Mouse (Mus musculus) limb, embryonic 14.5 days (tissue): Measurements from ENCODE around the gene Anxa2. TPM values are rescaled to one million over a fixed set of nuclear protein-coding genes. Genes with fewer than 3 reads are reported as not detected.
A peak's percentile ranks its signal among the peaks of the same experiment; 100 is the strongest.

ENCODE experiments used
- ATAC-seq: fragments of 200-750 bp; cut with Nextera tagmentation; 2 replicates; pipeline ENCODE4 v1.8.0; 2017; ENCODE audit warnings: low read depth, moderate number of reproducible peaks, moderate TSS enrichment; ENCODE audit not compliant: low FRiP score
- DNase-seq: peaks from one replicate; pipeline ENCODE4 v3.0.0-alpha.2; 2015; ENCODE audit warnings: low spot score
- H3K27ac ChIP-seq: fragments of 300-500 bp; sonication (generic); replicated peaks from 2 replicates; pipeline ENCODE4 v1.5.1; 2014; ENCODE audit warnings: low read depth, mild to moderate bottlenecking, low read length, moderate library complexity, mixed read lengths
- H3K27me3 ChIP-seq: fragments of 300-500 bp; sonication (generic); 2 replicates; pipeline ENCODE4 v1.6.1; 2014; ENCODE audit warnings: low read length, mixed read lengths; ENCODE audit not compliant: control insufficient read depth, insufficient read depth
- H3K36me3 ChIP-seq: fragments of 300-500 bp; sonication (generic); 2 replicates; pipeline ENCODE4 v1.6.1; 2014; ENCODE audit warnings: mild to moderate bottlenecking, low read length, moderate library complexity, mixed read lengths; ENCODE audit not compliant: control insufficient read depth, insufficient read depth
- H3K4me1 ChIP-seq: fragments of 300-500 bp; sonication (generic); 2 replicates; pipeline ENCODE4 v1.6.1; 2014; ENCODE audit warnings: antibody characterized with exemption, low read length, mixed read lengths; ENCODE audit not compliant: control insufficient read depth, insufficient read depth
- H3K4me2 ChIP-seq: fragments of 300-500 bp; sonication (generic); replicated peaks from 2 replicates; pipeline ENCODE4 v1.6.1; 2014; ENCODE audit warnings: low read depth, mild to moderate bottlenecking, low read length, moderate library complexity; ENCODE audit not compliant: severe bottlenecking
- H3K4me3 ChIP-seq: fragments of 300-500 bp; sonication (generic); replicated peaks from 2 replicates; pipeline ENCODE4 v1.5.1; 2014; ENCODE audit warnings: low read length
- H3K9ac ChIP-seq: fragments of 300-500 bp; sonication (generic); 2 replicates; pipeline ENCODE4 v1.6.1; 2014; ENCODE audit warnings: mild to moderate bottlenecking, low read depth, low read length, moderate library complexity; ENCODE audit not compliant: severe bottlenecking
- H3K9me3 ChIP-seq: fragments of 300-500 bp; sonication (generic); 2 replicates; pipeline ENCODE4 v1.6.1; 2016; ENCODE audit warnings: low read length; ENCODE audit not compliant: control insufficient read depth
- POLR2A ChIP-seq: fragments of 200-500 bp; IDR thresholded peaks from 2 replicates; pipeline ENCODE4 v1.8.0; 2012; ENCODE audit warnings: inconsistent platforms, mild to moderate bottlenecking, moderate library complexity, borderline replicate concordance; ENCODE audit not compliant: insufficient read depth, insufficient read length; ENCODE audit errors: extremely low read depth
- WGBS: fragments of 180-500 bp; shearing (Covaris S2); extraction: QIAGEN DNeasy Blood & Tissue Kit; methylation state at CpG from one replicate; pipeline ENCODE4 v1.1.7; 2014; 5-methylcytosine and 5-hydroxymethylcytosine counted together
- polyA plus RNA-seq, 2 experiments: library from polyadenylated mRNA; depleted of rRNA in 1 of 2; stranded (reverse) in 1 of 2; unstranded in 1 of 2; fragments of >200 nt; fragmentation: Nextera tagmentation in 1 of 2; extraction: Ambion mirVana in 1 of 2; gene quantifications; 2 replicates each; pipeline versions ENCODE4 v1.2.1 to v1.2.3; 2012 to 2014

The Anxa2 gene
- 610 and 760 TPM in 2 replicates for polyA plus RNA-seq (2012; rRNA removed)
- 1,278 and 1,417 TPM in 2 replicates for polyA plus RNA-seq (2014; fragmentation: Nextera tagmentation; extraction: Ambion mirVana)

DNA sequence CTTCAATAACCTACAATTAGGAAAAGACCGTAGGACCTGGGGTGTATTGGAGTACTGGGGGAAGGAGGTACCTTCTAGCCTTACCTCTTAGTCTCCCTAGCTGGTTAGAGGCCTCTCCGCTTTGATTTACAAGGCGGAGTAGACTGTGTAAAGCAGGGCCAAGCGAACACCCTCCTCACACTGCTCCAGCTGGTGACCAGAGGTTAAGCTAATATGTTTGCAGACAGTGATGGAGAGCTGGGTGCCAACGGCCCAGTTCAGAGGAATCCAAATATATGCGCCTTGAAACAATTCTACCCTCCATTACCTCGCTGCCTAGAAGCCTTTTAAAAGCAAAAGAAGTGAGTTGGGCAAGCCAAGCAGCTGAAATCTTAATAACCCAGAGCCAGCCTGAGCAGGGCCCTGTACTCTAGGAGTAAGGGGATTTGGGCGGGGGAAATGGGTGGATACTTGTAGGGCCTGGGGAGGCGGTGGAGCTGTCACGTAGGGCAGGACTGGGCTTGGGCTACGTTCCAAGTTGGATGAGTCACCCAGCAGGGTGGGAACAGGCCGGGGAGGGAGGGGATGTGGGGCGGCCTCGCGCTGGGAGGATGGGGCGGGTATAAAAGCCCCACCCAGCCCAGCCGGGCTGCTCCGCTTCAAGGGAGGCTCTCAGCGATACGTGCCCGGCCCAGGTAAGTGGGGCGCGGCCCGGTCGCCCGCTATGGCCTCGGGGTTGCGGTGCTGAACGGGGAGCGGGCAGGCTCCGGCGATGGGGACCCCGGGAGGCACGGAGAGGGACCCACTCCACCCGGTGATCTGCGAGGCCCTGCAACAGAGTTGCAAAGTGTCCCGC lies at the start of gene Anxa2:
Anxa2 (plus strand) TSS at position 555 of the 835 bp plus-strand sequence.
- DNase-seq (peak; percentile 95), ATAC-seq (peak; percentile 86)
- peak; percentile 64; the same call in 1 of the 2 replicates for TF ChIP-seq POLR2A
- Histone ChIP-seq H3K4me3 (peak within 1 kb of the TSS; percentile 79), H3K9ac (peak within 1 kb of the TSS; percentile 92), H3K27ac (peak within 1 kb of the TSS; percentile 97), H3K4me1 (peaks cover 44% of the 10 kb centered on the region), H3K27me3 (no peaks in the 10 kb centered on the region), H3K9me3 (no peaks in the 10 kb centered on the region), H3K4me2 (peak within 1 kb of the TSS; percentile 73), H3K36me3 (peaks cover 5% of the 10 kb centered on the region)
- 5% methylated on average over 35 of the region's 37 CpGs for WGBS

DNA sequence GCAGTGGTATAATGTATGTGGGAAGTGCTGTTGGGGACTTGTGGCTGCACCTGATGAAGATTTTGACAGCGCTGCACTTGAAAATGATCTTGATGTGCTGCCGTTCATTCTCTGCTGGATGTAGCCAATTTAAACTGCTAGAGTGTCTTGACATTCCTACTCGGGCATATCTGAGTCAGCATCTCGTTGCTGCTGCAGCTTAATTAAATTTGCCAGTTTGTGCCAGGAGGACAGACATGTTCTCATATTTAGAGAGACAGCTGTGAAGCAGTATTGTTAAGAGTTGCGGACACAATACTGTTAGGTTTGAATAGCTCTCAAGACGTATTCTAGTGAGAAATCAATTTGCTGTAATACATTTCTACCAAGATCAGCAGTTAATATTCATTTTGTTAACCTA lies 48.7 kb upstream of the Anxa2 start:
- no peak overlapping the region for H3K4me2 ChIP-seq
- no peaks in the 10 kb centered on the region for H3K4me1 ChIP-seq
- no peaks in the 10 kb centered on the region for H3K9me3 ChIP-seq
- H3K27me3 ChIP-seq = no peaks in the 10 kb centered on the region
- no peak overlapping the region for H3K27ac ChIP-seq
- WGBS = 76% methylated on average over 6 of the region's 6 CpGs
- no peak for ATAC-seq
- no peak overlapping the region for H3K4me3 ChIP-seq
- TF ChIP-seq POLR2A = no peak
- no peak for DNase-seq
- H3K9ac ChIP-seq = no peak overlapping the region
- peaks cover 8% of the 10 kb centered on the region for H3K36me3 ChIP-seq

DNA sequence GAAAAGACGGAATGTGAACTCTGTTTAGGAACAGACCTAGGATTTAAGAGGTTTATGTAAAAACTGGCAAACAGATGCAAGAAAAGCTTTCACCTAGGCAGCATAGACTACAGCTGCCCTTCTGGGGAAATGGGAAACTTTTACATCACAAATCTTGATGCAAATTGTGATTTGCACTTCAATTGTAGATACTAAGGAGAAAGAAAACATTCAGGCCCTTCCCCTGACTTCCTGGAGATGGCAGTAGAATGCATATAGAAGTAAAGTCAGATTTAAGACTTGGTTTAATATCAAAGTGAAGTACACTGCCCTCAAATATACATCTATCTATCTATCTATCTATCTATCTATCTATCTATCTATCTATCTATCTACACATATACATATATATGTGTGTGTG lies 33.9 kb upstream of the Anxa2 start:
- DNase-seq (peak; percentile 36), ATAC-seq (no peak)
- H3K4me2 ChIP-seq = no peak overlapping the region
- no peaks in the 10 kb centered on the region for H3K9me3 ChIP-seq
- WGBS = 90% methylated on average over 1 of the region's 1 CpGs
- H3K4me3 ChIP-seq = no peak overlapping the region
- no peak overlapping the region for H3K27ac ChIP-seq
- H3K9ac ChIP-seq = no peak overlapping the region
- no peak for TF ChIP-seq POLR2A
- H3K36me3 ChIP-seq = peaks cover 52% of the 10 kb centered on the region
- H3K4me1 ChIP-seq = no peaks in the 10 kb centered on the region
- no peaks in the 10 kb centered on the region for H3K27me3 ChIP-seq

DNA sequence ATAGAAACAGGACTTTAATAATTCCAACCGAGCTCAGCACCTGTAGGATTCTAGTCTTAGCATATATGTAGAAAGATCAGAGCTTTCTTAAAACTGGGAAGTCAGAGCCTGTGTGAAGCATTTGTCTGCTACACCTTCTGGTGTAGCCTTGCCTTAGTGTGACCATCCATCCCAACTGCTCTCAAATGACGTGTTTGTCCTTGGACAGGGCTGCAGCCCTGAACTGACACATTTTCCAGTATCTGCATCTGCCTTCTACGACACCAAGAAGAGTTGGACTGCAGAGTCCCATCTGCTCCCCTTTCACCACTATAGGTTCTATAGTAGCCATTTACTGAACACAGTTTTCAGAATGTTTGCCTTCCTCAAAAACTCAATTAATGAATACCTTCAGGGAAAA lies 22.9 kb upstream of the Anxa2 start:
- DNase-seq (no peak), ATAC-seq (no peak)
- 89% methylated on average over 3 of the region's 3 CpGs for WGBS
- H3K36me3 ChIP-seq = peaks cover 29% of the 10 kb centered on the region
- no peaks in the 10 kb centered on the region for H3K27me3 ChIP-seq
- H3K27ac ChIP-seq = 0 out of 2 replicates have a peak overlapping the region, but pooled peaks have one; percentile 33
- no peak overlapping the region for H3K4me3 ChIP-seq
- H3K4me1 ChIP-seq = peaks cover 10% of the 10 kb centered on the region; the same call in 1 of the 2 replicates
- no peak for TF ChIP-seq POLR2A
- no peak overlapping the region for H3K9ac ChIP-seq
- H3K4me2 ChIP-seq = no peak overlapping the region
- H3K9me3 ChIP-seq = no peaks in the 10 kb centered on the region

DNA sequence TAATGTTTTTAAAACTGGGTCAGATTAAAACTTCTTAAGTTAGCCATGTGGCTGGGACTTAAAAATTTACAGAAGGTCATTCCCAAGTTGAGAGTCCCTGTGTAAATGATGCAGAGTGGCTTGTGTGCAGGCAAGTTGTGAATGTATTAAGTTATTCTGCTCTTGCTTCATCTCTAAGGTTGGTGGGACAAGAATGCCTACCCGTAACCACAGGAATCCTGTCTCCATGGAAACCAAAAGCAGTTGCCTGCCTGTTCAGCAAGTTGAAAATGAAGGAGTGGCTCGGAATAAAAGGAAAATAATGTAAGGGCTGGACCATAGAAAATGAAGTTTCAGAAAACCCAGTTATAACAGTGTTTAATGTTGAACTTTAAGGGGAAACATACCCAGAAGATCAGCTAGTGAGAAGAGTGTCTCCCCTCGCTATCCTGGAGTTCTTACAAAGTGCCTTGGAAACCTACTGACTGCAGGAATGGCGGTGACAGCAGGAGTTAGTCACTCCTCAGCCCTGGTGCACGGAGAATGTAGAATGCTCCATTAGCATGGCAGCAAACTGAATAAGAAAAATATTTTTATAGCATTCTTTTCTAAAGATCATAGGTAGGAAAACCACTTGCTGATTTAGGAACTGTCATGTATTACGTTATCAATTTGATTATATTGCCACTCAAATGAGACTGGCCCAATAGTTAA lies 21.4 kb upstream of the Anxa2 start:
- peak; percentile 79 for DNase-seq
- Histone ChIP-seq H3K4me1 (peaks cover 10% of the 10 kb centered on the region; the same call in 1 of the 2 replicates), H3K27me3 (no peaks in the 10 kb centered on the region), H3K4me2 (no peak overlapping the region), H3K4me3 (no peak overlapping the region), H3K36me3 (peaks cover 20% of the 10 kb centered on the region), H3K9me3 (no peaks in the 10 kb centered on the region), H3K9ac (no peak overlapping the region), H3K27ac (peak overlapping the region; percentile 52)
- ATAC-seq = peak; percentile 80
- TF ChIP-seq POLR2A = no peak
- 53% methylated on average over 6 of the region's 6 CpGs for WGBS
